Mouse (Mus musculus) MEL (cell line): ENCODE measurements around the gene Asna1.

Experiments
- CTCF ChIP-seq, 3 experiments: IDR thresholded peaks in 2 of 3; conservative IDR thresholded peaks in 1 of 3; 2 replicates each; pipeline ENCODE4 v1.5.1; 2011 to 2012; ENCODE audit warnings: low read length in 3 of 3, low read depth in 2 of 3, mild to moderate bottlenecking in 2 of 3, improper control_type of control experiment in 1 of 3, inconsistent platforms in 1 of 3, mixed read lengths in 1 of 3, moderate library complexity in 1 of 3; ENCODE audit not compliant: control insufficient read depth in 1 of 3, insufficient read depth in 1 of 3, poor library complexity in 1 of 3, severe bottlenecking in 1 of 3
- E2F4 ChIP-seq: IDR thresholded peaks from 2 replicates; pipeline ENCODE4 v1.6.1; 2011; ENCODE audit warnings: low read depth, low read length, improper control_type of control experiment, borderline replicate concordance
- ETS1 ChIP-seq: IDR thresholded peaks from 2 replicates; pipeline ENCODE4 v1.6.1; 2012; ENCODE audit warnings: low read depth, mild to moderate bottlenecking, inconsistent platforms, low read length, improper control_type of control experiment, moderate library complexity
- ZKSCAN1 ChIP-seq: IDR thresholded peaks from 2 replicates; pipeline ENCODE4 v1.6.1; 2012; ENCODE audit warnings: low read depth, mild to moderate bottlenecking, inconsistent platforms, low read length, improper control_type of control experiment, moderate library complexity

GRCm38 (mm10) chr8:85007686-85008085 lies 17.4 kb downstream of the Asna1 start:
- no peak for TF ChIP-seq CTCF (IDR thresholded peaks at IDR 0.05 in 2 of 3, conservative IDR thresholded peaks at IDR 0.05 in 1 of 3; ENCODE audit: control insufficient read depth in 1 of 3, insufficient read depth in 1 of 3, low read depth in 2 of 3, low read length in 3 of 3, poor library complexity in 1 of 3, severe bottlenecking in 1 of 3)
- TF ChIP-seq ETS1 = no peak
- TF ChIP-seq ZKSCAN1 = no peak
- no peak for TF ChIP-seq E2F4
